Mouse (Mus musculus): Measurements from ENCODE around the gene Bcl11a.

DNA sequence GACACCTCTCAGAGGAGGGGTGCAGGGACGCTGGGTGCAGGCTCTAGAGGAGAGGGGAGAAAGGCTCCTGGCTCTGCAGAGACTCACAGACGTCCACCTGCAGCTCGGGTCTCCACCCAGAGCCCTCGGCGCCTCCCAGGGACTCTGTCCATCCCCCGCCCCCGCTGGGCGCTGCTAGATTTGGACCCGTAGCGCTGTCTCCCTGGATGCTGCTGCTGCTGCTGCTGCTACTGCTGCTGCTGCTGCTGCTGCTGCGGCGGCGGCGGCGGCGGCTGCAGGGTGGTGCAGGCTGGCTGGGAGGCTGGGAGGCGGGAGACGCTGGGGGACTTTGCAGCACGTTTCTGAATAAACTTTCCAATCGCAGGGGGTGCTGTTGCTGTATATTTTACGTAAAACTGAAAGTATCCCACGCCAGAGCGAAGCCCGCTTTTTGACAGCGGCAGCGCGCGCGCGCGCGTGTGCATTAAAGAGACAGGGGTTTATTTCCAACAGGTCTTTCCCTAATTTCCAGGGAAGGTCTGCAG, 1.7 kb upstream of the Bcl11a start:
- TF ChIP-seq MAFK (IDR thresholded peaks at IDR 0.05; ENCODE audit: insufficient read depth, low read depth, low read length) (no peak), ZC3H11A (IDR thresholded peaks at IDR 0.05; ENCODE audit: borderline replicate concordance, low read depth, low read length) (no peak), HCFC1 (IDR thresholded peaks at IDR 0.05; ENCODE audit: borderline replicate concordance, insufficient read depth, low read length) (no peak), CHD2 (IDR thresholded peaks at IDR 0.05; ENCODE audit: low read depth, low read length) (no peak)

Data from ES-E14 (cell line).